Mouse (Mus musculus): ENCODE results near the gene Rnf121. TPM values are rescaled to one million over a fixed set of nuclear protein-coding genes. Genes with fewer than 3 reads are reported as not detected.

The Rnf121 gene
- 31.0 TPM for total RNA-seq (2023)

GRCm38 (mm10) chr7:102065046-102065891 is at the start of gene Rnf121, which contains the start of the genes Xndc1 and Xntrpc:
Gene Rnf121 (minus strand): TSS chr7:102065469.
Gene Xndc1 (plus strand): TSS chr7:102065511.
Gene Xntrpc (plus strand): TSS chr7:102065713.

GRCm38 (mm10) chr7:102109171-102109570 is 43.9 kb upstream of the Rnf121 start, which contains the start of gene Art5:
Gene Art5 (minus strand): TSS chr7:102109489.

GRCm38 (mm10) chr7:102101487-102101886 is 36.2 kb upstream of the Rnf121 start, which contains the start of gene Art1:
Gene Art1 (plus strand): TSS chr7:102101743.

GRCm38 (mm10) chr7:102082816-102083215 is 17.5 kb upstream of the Rnf121 start, which contains the start of gene Trpc2:
Gene Trpc2 (plus strand): TSS chr7:102083116.

GRCm38 (mm10) chr7:102018590-102018989 is 46.7 kb downstream of the Rnf121 start, which contains the start of gene Il18bp:
Gene Il18bp (minus strand): TSS chr7:102018690.

Other genes with a start within 250 kb of the Rnf121 start
- not detected for gene Phox2a, start 247.2 kb downstream of the Rnf121 start, total RNA-seq (2023)
- 8.9 TPM for gene Inppl1, start 227.2 kb downstream of the Rnf121 start, total RNA-seq (2023)
- gene Folr2, start 208.3 kb downstream of the Rnf121 start, total RNA-seq (2023) = not detected
- gene Anapc15, start 201.8 kb downstream of the Rnf121 start, total RNA-seq (2023) = 63.0 TPM
- not detected for gene Folr1, start 194.7 kb downstream of the Rnf121 start, total RNA-seq (2023)
- gene Lamtor1, start 159.6 kb downstream of the Rnf121 start, total RNA-seq (2023) = 56.6 TPM
- not detected for gene Tomt, start 159.1 kb downstream of the Rnf121 start, total RNA-seq (2023)
- 1.4 TPM for gene Lrrc51, start 131.6 kb downstream of the Rnf121 start, total RNA-seq (2023)
- gene Numa1, start 131.4 kb downstream of the Rnf121 start, total RNA-seq (2023) = 350 TPM
- gene Il18bp, start 46.8 kb downstream of the Rnf121 start, total RNA-seq (2023) = 8.1 TPM
- gene Xndc1, start within 50 bp of the Rnf121 start, total RNA-seq (2023) = 47.9 TPM
- 7.1 TPM for gene Xntrpc, start 244 bp upstream of the Rnf121 start, total RNA-seq (2023)
- not detected for gene Trpc2, start 17.6 kb upstream of the Rnf121 start, total RNA-seq (2023)
- 0.40 TPM for gene Art1, start 36.3 kb upstream of the Rnf121 start, total RNA-seq (2023)
- 0.49 TPM for gene Art5, start 44.0 kb upstream of the Rnf121 start, total RNA-seq (2023)
- gene Chrna10, start 51.4 kb upstream of the Rnf121 start, total RNA-seq (2023) = not detected
- 98.7 TPM for gene Nup98, start 144.7 kb upstream of the Rnf121 start, total RNA-seq (2023)
- gene Pgap2, start 144.7 kb upstream of the Rnf121 start, total RNA-seq (2023) = 35.3 TPM
- 157 TPM for gene Rhog, start 190.6 kb upstream of the Rnf121 start, total RNA-seq (2023)
- gene Stim1, start 202.3 kb upstream of the Rnf121 start, total RNA-seq (2023) = 174 TPM

All from CD8-positive naive resting alpha-beta T cell, adult 57 days (primary cell).